Mouse (Mus musculus): ENCODE data around the gene Abcc9.

DNA sequence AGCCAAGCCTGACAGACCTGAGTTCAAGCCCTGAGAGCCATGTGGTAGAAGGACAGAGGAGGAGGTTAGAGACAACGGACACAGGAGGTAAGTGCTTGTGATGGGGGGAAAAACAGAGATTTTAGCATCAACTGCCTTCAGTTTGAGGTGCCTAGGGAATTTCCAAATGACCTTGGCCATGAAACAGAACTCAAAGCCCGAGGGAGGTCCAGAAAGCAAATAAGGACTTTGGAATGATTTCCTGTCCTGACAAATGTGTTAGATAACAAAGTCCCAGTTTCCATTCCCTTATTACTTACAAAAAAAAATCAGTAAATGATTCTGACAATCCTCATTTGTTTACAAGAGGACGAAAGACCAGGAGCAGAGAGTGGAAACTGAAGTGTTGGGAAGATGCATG is 52.8 kb downstream of the Abcc9 start:
- no peak for TF ChIP-seq CTCF (conservative IDR thresholded peaks at IDR 0.05; ENCODE audit: low read length)
- TF ChIP-seq POU5F1 (IDR thresholded peaks at IDR 0.05; ENCODE audit: borderline replicate concordance, low read length): no peak
- no peak for TF ChIP-seq NANOG (IDR thresholded peaks at IDR 0.05; ENCODE audit: borderline replicate concordance, low read length)
